Mouse (Mus musculus) inflammation-experienced regulatory T-cells, adult 16 weeks (primary cell): ENCODE data around the gene Plvap. TPM values are rescaled to one million over a fixed set of nuclear protein-coding genes. Genes with fewer than 3 reads are reported as not detected.

ENCODE experiments used
- polyA plus RNA-seq: library from polyadenylated mRNA; unstranded; fragments of 100-300 nt; shearing (Covaris generic); gene quantifications from one replicate; pipeline ENCODE4 v1.2.1, GENCODE M21; 2017

Plvap gene
- polyA plus RNA-seq, result not detected

GRCm38 (mm10) chr8:71511644-71512043 lies at the start of gene Plvap:
TSS of gene Plvap (minus strand) at chr8:71511752.

GRCm38 (mm10) chr8:71558071-71558957 lies 46.8 kb upstream of the Plvap start, which contains the start of gene Tmem221:
TSS of gene Tmem221 (minus strand) at chr8:71558871.

GRCm38 (mm10) chr8:71542632-71543343 lies 31.2 kb upstream of the Plvap start, which contains the start of gene Mvb12a:
TSS of gene Mvb12a (plus strand) at chr8:71542922.

GRCm38 (mm10) chr8:71537028-71537867 lies 25.7 kb upstream of the Plvap start, which contains the start of gene Bst2:
TSS of gene Bst2 (minus strand) at chr8:71537456.

GRCm38 (mm10) chr8:71525226-71526050 lies 13.9 kb upstream of the Plvap start, which contains the start of gene Ccdc194:
TSS of gene Ccdc194 (minus strand) at chr8:71525711.

GRCm38 (mm10) chr8:71487691-71488445 lies 23.7 kb downstream of the Plvap start, which contains the start of gene Gtpbp3:
TSS of gene Gtpbp3 (plus strand) at chr8:71488103.

GRCm38 (mm10) chr8:71485142-71486135 lies 26.1 kb downstream of the Plvap start, which contains the start of gene Ano8:
TSS of gene Ano8 (minus strand) at chr8:71485963.

GRCm38 (mm10) chr8:71468916-71469315 lies 42.6 kb downstream of the Plvap start, which contains the start of gene Dda1:
TSS of gene Dda1 (plus strand) at chr8:71469199.

GRCm38 (mm10) chr8:71464513-71465500 lies 46.7 kb downstream of the Plvap start, which contains the start of gene Mrpl34:
TSS of gene Mrpl34 (plus strand) at chr8:71464959.

GRCm38 (mm10) chr8:71463188-71464033 lies 48.1 kb downstream of the Plvap start, which contains the start of gene Abhd8:
TSS of gene Abhd8 (minus strand) at chr8:71463655.

Other genes starting within 250 kb of the Plvap start
- 39.0 TPM for gene Myo9b, start 239.0 kb downstream of the Plvap start, polyA plus RNA-seq
- gene Haus8, start 238.8 kb downstream of the Plvap start, polyA plus RNA-seq, result 31.0 TPM
- gene Use1, start 144.9 kb downstream of the Plvap start, polyA plus RNA-seq, result 154 TPM
- gene Ocel1, start 140.5 kb downstream of the Plvap start, polyA plus RNA-seq, result 7.2 TPM
- 0.55 TPM for gene Nr2f6, start 129.8 kb downstream of the Plvap start, polyA plus RNA-seq
- gene Ushbp1, start 116.0 kb downstream of the Plvap start, polyA plus RNA-seq, result 0.29 TPM
- 120 TPM for gene Babam1, start 114.9 kb downstream of the Plvap start, polyA plus RNA-seq
- 2.2 TPM for gene Ankle1, start 105.7 kb downstream of the Plvap start, polyA plus RNA-seq
- 153 TPM for gene Abhd8, start 48.1 kb downstream of the Plvap start, polyA plus RNA-seq
- gene Mrpl34, start 46.8 kb downstream of the Plvap start, polyA plus RNA-seq, result 91.6 TPM
- 76.6 TPM for gene Dda1, start 42.6 kb downstream of the Plvap start, polyA plus RNA-seq
- 0.28 TPM for gene Ano8, start 25.8 kb downstream of the Plvap start, polyA plus RNA-seq
- gene Gtpbp3, start 23.6 kb downstream of the Plvap start, polyA plus RNA-seq, result 9.2 TPM
- not detected for gene Ccdc194, start 14.0 kb upstream of the Plvap start, polyA plus RNA-seq
- gene Bst2, start 25.7 kb upstream of the Plvap start, polyA plus RNA-seq, result 140 TPM
- 95.4 TPM for gene Mvb12a, start 31.2 kb upstream of the Plvap start, polyA plus RNA-seq
- gene Tmem221, start 47.1 kb upstream of the Plvap start, polyA plus RNA-seq, result not detected
- gene Nxnl1, start 54.8 kb upstream of the Plvap start, polyA plus RNA-seq, result 0.21 TPM
- 22.7 TPM for gene Slc27a1, start 57.1 kb upstream of the Plvap start, polyA plus RNA-seq
- 28.9 TPM for gene Pgls, start 80.4 kb upstream of the Plvap start, polyA plus RNA-seq
- gene Fam129c, start 85.9 kb upstream of the Plvap start, polyA plus RNA-seq, result 5.8 TPM
- 4.0 TPM for gene Colgalt1, start 99.2 kb upstream of the Plvap start, polyA plus RNA-seq
- 0.55 TPM for gene Unc13a, start 160.0 kb upstream of the Plvap start, polyA plus RNA-seq
- gene Jak3, start 164.5 kb upstream of the Plvap start, polyA plus RNA-seq, result 200 TPM
- 28.0 TPM for gene Insl3, start 177.5 kb upstream of the Plvap start, polyA plus RNA-seq
- gene B3gnt3, start 190.0 kb upstream of the Plvap start, polyA plus RNA-seq, result 8.0 TPM
- gene Fcho1, start 214.0 kb upstream of the Plvap start, polyA plus RNA-seq, result 283 TPM